Mouse (Mus musculus): ENCODE measurements around the gene Ifrd2. TPM values are rescaled to one million over a fixed set of nuclear protein-coding genes. Genes with fewer than 3 reads are reported as not detected.
A peak's percentile ranks its signal among the peaks of the same experiment; 100 is the strongest.

The Ifrd2 gene
- polyA plus RNA-seq, 1 experiment from 2014 or later, result 39.3 TPM

GRCm38 (mm10) chr9:107634406-107635278, 47.2 kb downstream of the Ifrd2 start:
- Histone ChIP-seq H3K27ac (peak overlapping the region; percentile 91), H3K4me1 (peaks cover 56% of the 10 kb centered on the region), H3K9me3 (no peaks in the 10 kb centered on the region), H3K4me2 (peak overlapping the region; percentile 99), H3K4me3 (peak overlapping the region; percentile 84), H3K9ac (peak overlapping the region; percentile 93), H3K36me3 (peaks cover 6% of the 10 kb centered on the region; the same call in 1 of the 2 replicates), H3K27me3 (no peaks in the 10 kb centered on the region)
- under 1% methylated on average over 35 of the region's 35 CpGs for WGBS
- ATAC-seq (ENCODE audit: insufficient number of reproducible peaks, insufficient read depth, low FRiP score, low TSS enrichment, low read depth), result no peak

- no peaks in the 10 kb centered on the region for H3K9me3 ChIP-seq
- H3K4me3 ChIP-seq, result peak within 1 kb of the TSS; percentile 84
- peaks cover 5% of the 10 kb centered on the region; the same call in 1 of the 2 replicates for H3K36me3 ChIP-seq
- WGBS, result 3% methylated on average over 38 of the region's 38 CpGs
- H3K27ac ChIP-seq, result peak within 1 kb of the TSS; percentile 91
- peak; percentile 92 for ATAC-seq (ENCODE audit: insufficient number of reproducible peaks, insufficient read depth, low FRiP score, low TSS enrichment, low read depth)
- H3K9ac ChIP-seq, result peak within 1 kb of the TSS; percentile 93
- H3K27me3 ChIP-seq, result no peaks in the 10 kb centered on the region
- peak within 1 kb of the TSS; percentile 99 for H3K4me2 ChIP-seq
- peaks cover 48% of the 10 kb centered on the region for H3K4me1 ChIP-seq
These were observed 48.0 kb downstream of the Ifrd2 start, which contains the start of gene Gnai2 for GRCm38 (mm10) chr9:107635279-107636028. TSS of gene Gnai2 (minus strand) at chr9:107635367.

GRCm38 (mm10) chr9:107637070-107637469, 49.6 kb downstream of the Ifrd2 start:
- H3K4me3 ChIP-seq, result no peak overlapping the region
- no peaks in the 10 kb centered on the region for H3K9me3 ChIP-seq
- no peak for ATAC-seq (ENCODE audit: insufficient number of reproducible peaks, insufficient read depth, low FRiP score, low TSS enrichment, low read depth)
- H3K9ac ChIP-seq, result no peak overlapping the region
- WGBS, result 36% methylated on average over 7 of the region's 7 CpGs
- peaks cover 32% of the 10 kb centered on the region for H3K4me1 ChIP-seq
- H3K4me2 ChIP-seq, result no peak overlapping the region
- H3K27me3 ChIP-seq, result no peaks in the 10 kb centered on the region
- H3K27ac ChIP-seq, result no peak overlapping the region
- H3K36me3 ChIP-seq, result no peaks in the 10 kb centered on the region

- Histone ChIP-seq H3K27me3 (no peaks in the 10 kb centered on the region), H3K9ac (no peak overlapping the region), H3K4me3 (no peak overlapping the region), H3K27ac (peak overlapping the region; percentile 34; the same call in 1 of the 2 replicates), H3K4me1 (peaks cover 27% of the 10 kb centered on the region), H3K36me3 (no peaks in the 10 kb centered on the region), H3K4me2 (no peak overlapping the region), H3K9me3 (no peaks in the 10 kb centered on the region)
- no peak for ATAC-seq (ENCODE audit: insufficient number of reproducible peaks, insufficient read depth, low FRiP score, low TSS enrichment, low read depth)
- WGBS, result 35% methylated on average over 8 of the region's 8 CpGs
These were observed 52.9 kb downstream of the Ifrd2 start for GRCm38 (mm10) chr9:107640257-107640772.

GRCm38 (mm10) chr9:107641666-107642065, 54.2 kb downstream of the Ifrd2 start:
- WGBS, result 36% methylated on average over 8 of the region's 8 CpGs

More at GRCm38 (mm10) chr9:107641666-107642065, 54.2 kb downstream of the Ifrd2 start:
- H3K27ac ChIP-seq, result no peak overlapping the region
- H3K4me1 ChIP-seq, result peaks cover 20% of the 10 kb centered on the region
- no peaks in the 10 kb centered on the region for H3K9me3 ChIP-seq
- no peaks in the 10 kb centered on the region for H3K36me3 ChIP-seq
- no peak overlapping the region for H3K4me2 ChIP-seq
- ATAC-seq (ENCODE audit: insufficient number of reproducible peaks, insufficient read depth, low FRiP score, low TSS enrichment, low read depth), result no peak
- H3K27me3 ChIP-seq, result no peaks in the 10 kb centered on the region
- H3K9ac ChIP-seq, result peak overlapping the region; percentile 44; the same call in 1 of the 2 replicates
- no peak overlapping the region for H3K4me3 ChIP-seq

Other genes with a start within 250 kb of the Ifrd2 start
- gene Hemk1, start 249.3 kb upstream of the Ifrd2 start, polyA plus RNA-seq (2015; fragmentation: Nextera tagmentation; extraction: Ambion mirVana), result 11.4 and 12.1 TPM in 2 replicates
- 1.2 and 1.5 TPM in 2 replicates for gene 6430571L13Rik, start 247.0 kb upstream of the Ifrd2 start, polyA plus RNA-seq (2015; fragmentation: Nextera tagmentation; extraction: Ambion mirVana)
- 0.76 and 1.1 TPM in 2 replicates for gene Cacna2d2, start 188.0 kb upstream of the Ifrd2 start, polyA plus RNA-seq (2015; fragmentation: Nextera tagmentation; extraction: Ambion mirVana)
- gene Tmem115, start 53.7 kb upstream of the Ifrd2 start, polyA plus RNA-seq (2015; fragmentation: Nextera tagmentation; extraction: Ambion mirVana), result 46.2 and 46.9 TPM in 2 replicates
- gene Cyb561d2, start 45.4 kb upstream of the Ifrd2 start, polyA plus RNA-seq (2015; fragmentation: Nextera tagmentation; extraction: Ambion mirVana), result 21.8 and 26.1 TPM in 2 replicates
- 44.3 and 47.2 TPM in 2 replicates for gene Nprl2, start 45.4 kb upstream of the Ifrd2 start, polyA plus RNA-seq (2015; fragmentation: Nextera tagmentation; extraction: Ambion mirVana)
- gene Zmynd10, start 40.3 kb upstream of the Ifrd2 start, polyA plus RNA-seq (2015; fragmentation: Nextera tagmentation; extraction: Ambion mirVana), result 2.1 and 2.2 TPM in 2 replicates
- gene Rassf1, start 36.1 kb upstream of the Ifrd2 start, polyA plus RNA-seq (2015; fragmentation: Nextera tagmentation; extraction: Ambion mirVana), result 65.2 and 68.5 TPM in 2 replicates
- 35.9 and 42.9 TPM in 2 replicates for gene Tusc2, start 24.4 kb upstream of the Ifrd2 start, polyA plus RNA-seq (2015; fragmentation: Nextera tagmentation; extraction: Ambion mirVana)
- gene Hyal2, start 19.7 kb upstream of the Ifrd2 start, polyA plus RNA-seq (2015; fragmentation: Nextera tagmentation; extraction: Ambion mirVana), result 118 TPM in 2 replicates
- gene Hyal1, start 10.7 kb upstream of the Ifrd2 start, polyA plus RNA-seq (2015; fragmentation: Nextera tagmentation; extraction: Ambion mirVana), result 13.8 and 15.0 TPM in 2 replicates
- gene Naa80, start 8.8 kb upstream of the Ifrd2 start, polyA plus RNA-seq (2015; fragmentation: Nextera tagmentation; extraction: Ambion mirVana), result 21.8 and 22.5 TPM in 2 replicates
- gene Hyal3, start 6.8 kb upstream of the Ifrd2 start, polyA plus RNA-seq (2015; fragmentation: Nextera tagmentation; extraction: Ambion mirVana), result 1.6 and 2.8 TPM in 2 replicates
- 8.4 and 8.6 TPM in 2 replicates for gene Sema3b, start 21.6 kb downstream of the Ifrd2 start, polyA plus RNA-seq (2015; fragmentation: Nextera tagmentation; extraction: Ambion mirVana)
- gene Gnai2, start 47.7 kb downstream of the Ifrd2 start, polyA plus RNA-seq (2015; fragmentation: Nextera tagmentation; extraction: Ambion mirVana), result 446 and 470 TPM in 2 replicates
- 3.4 and 4.1 TPM in 2 replicates for gene Slc38a3, start 81.9 kb downstream of the Ifrd2 start, polyA plus RNA-seq (2015; fragmentation: Nextera tagmentation; extraction: Ambion mirVana)
- gene Gnat1, start 92.1 kb downstream of the Ifrd2 start, polyA plus RNA-seq (2015; fragmentation: Nextera tagmentation; extraction: Ambion mirVana), result 1.2 and 2.0 TPM in 2 replicates
- gene Sema3f, start 122.8 kb downstream of the Ifrd2 start, polyA plus RNA-seq (2015; fragmentation: Nextera tagmentation; extraction: Ambion mirVana), result 37.7 and 44.0 TPM in 2 replicates
- 262 and 274 TPM in 2 replicates for gene Rbm5, start 183.4 kb downstream of the Ifrd2 start, polyA plus RNA-seq (2015; fragmentation: Nextera tagmentation; extraction: Ambion mirVana)